In genomic region chr4:140779803-140780397, GRCm38 (mm10) we compare ENCODE assay signal across 8 mouse cellular contexts. TPM values are rescaled to one million over a fixed set of nuclear protein-coding genes. Genes with fewer than 3 reads are reported as not detected.
DNase-seq lines count a peak whose midpoint lies in the region; ATAC-seq and TF ChIP-seq lines count a peak whose summit lies in the region.

No protein-coding gene starts in this region.

- ATAC-seq in heart, embryonic 13.5 days (ENCODE audit: extremely low read depth, insufficient number of reproducible peaks, low FRiP score, low TSS enrichment) = 0 out of 2 replicates have a peak, but pooled peaks have one; percentile 28
- ATAC-seq in liver, embryonic 15.5 days (ENCODE audit: insufficient read depth) = peak; percentile 38; the same call in 1 of the 2 replicates
- ATAC-seq in monocyte, adult 5-6 weeks (replicated peaks; ENCODE audit: insufficient number of reproducible peaks, low FRiP score, low TSS enrichment, poor library complexity, severe bottlenecking) = no peak

- TF ChIP-seq CTCF in left cerebral cortex, adult 2 months (IDR thresholded peaks at IDR 0.05) = no peak

- no peaks in the 10 kb centered on the region for H3K36me3 ChIP-seq in heart, embryonic 13.5 days
- H3K36me3 ChIP-seq in liver, embryonic 15.5 days (replicated peaks) = no peaks in the 10 kb centered on the region

- H3K27ac ChIP-seq in heart, embryonic 13.5 days (replicated peaks) = peak overlapping the region; percentile 51
- H3K27ac ChIP-seq in liver, embryonic 15.5 days (replicated peaks) = peak overlapping the region; percentile 11; the same call in 1 of the 2 replicates
- H3K27ac ChIP-seq in left cerebral cortex, adult 2 months = no peak overlapping the region

- intact Hi-C loops in left cerebral cortex, adult 2 months (cut with DNase I) = no loop called here

- no peaks in the 10 kb centered on the region for H3K27me3 ChIP-seq in heart, embryonic 13.5 days (replicated peaks)
- H3K27me3 ChIP-seq in liver, embryonic 15.5 days = no peaks in the 10 kb centered on the region

- peak overlapping the region; percentile 4 for H3K4me2 ChIP-seq in heart, embryonic 13.5 days
- H3K4me2 ChIP-seq in liver, embryonic 15.5 days = peak overlapping the region; percentile 6; the same call in 1 of the 2 replicates

- DNase-seq in layer of hippocampus, adult 11-12 months (ENCODE audit: low spot score) = peak; percentile 11
- no peak for DNase-seq in layer of hippocampus, postnatal 25 days (ENCODE audit: extremely low spot score in 1 of 2, low spot score in 1 of 2)
- DNase-seq in adrenal gland, postnatal 4 days (ENCODE audit: low spot score in 2 of 2) = peak; percentile 39 to 52
- no peak for DNase-seq in left cerebral cortex, adult 2 months (ENCODE audit: extremely low spot score in 1 of 2, low spot score in 2 of 2)
- no peak for DNase-seq in testis, postnatal 10 days (ENCODE audit: low spot score)

- no peak overlapping the region for H3K4me3 ChIP-seq in heart, embryonic 13.5 days
- H3K4me3 ChIP-seq in liver, embryonic 15.5 days (replicated peaks) = no peak overlapping the region
- no peak overlapping the region for H3K4me3 ChIP-seq in left cerebral cortex, adult 2 months

- peaks cover 9% of the 10 kb centered on the region for H3K4me1 ChIP-seq in heart, embryonic 13.5 days
- H3K4me1 ChIP-seq in liver, embryonic 15.5 days (replicated peaks) = peaks cover 1% of the 10 kb centered on the region; the same call in 1 of the 2 replicates

- no peak overlapping the region for H3K9ac ChIP-seq in heart, embryonic 13.5 days
- no peak overlapping the region for H3K9ac ChIP-seq in liver, embryonic 15.5 days

- WGBS in heart, embryonic 13.5 days = 14% methylated on average over 19 of the region's 19 CpGs
- WGBS in liver, embryonic 15.5 days (ENCODE audit: insufficient replicate concordance) = 40% methylated on average over 19 of the region's 19 CpGs

- H3K9me3 ChIP-seq in heart, embryonic 13.5 days = peaks cover 3% of the 10 kb centered on the region; the same call in 1 of the 2 replicates
- no peaks in the 10 kb centered on the region for H3K9me3 ChIP-seq in liver, embryonic 15.5 days (replicated peaks)

RNA-seq across cellular contexts. Expression of gene Padi4, which starts 5.9 kb away (rescaled TPM):
- total RNA-seq in layer of hippocampus, postnatal 25 days (2021) = not detected
- 1 to 10 TPM; 1.4 to 2.7 TPM for total RNA-seq in adrenal gland, postnatal 4 days (2021)
- polyA plus RNA-seq in heart, embryonic 13.5 days (2015; fragmentation: Nextera tagmentation; extraction: Ambion mirVana) = 2.1 and 2.4 TPM in 2 replicates
- 2.8 and 4.1 TPM in 2 replicates for polyA plus RNA-seq in liver, embryonic 15.5 days (2015; fragmentation: Nextera tagmentation; extraction: Ambion mirVana)
- total RNA-seq in monocyte, adult 5-6 weeks (2017) = 5.7 to 16.3 TPM (median 13.0 TPM) in 3 replicates
- total RNA-seq in left cerebral cortex, adult 2 months (2021) = under 1 TPM in 1 of 2 experiments, not detected in 1; 0.14 TPM

RNA-seq across cellular contexts. Expression of gene Padi3, which starts 30.5 kb away (rescaled TPM):
- not detected for total RNA-seq in layer of hippocampus, postnatal 25 days (2021)
- not detected for total RNA-seq in adrenal gland, postnatal 4 days (2021)
- 0.24 and 0.25 TPM in 2 replicates for polyA plus RNA-seq in heart, embryonic 13.5 days (2015; fragmentation: Nextera tagmentation; extraction: Ambion mirVana)
- 0.12 and 0.17 TPM in 2 replicates for polyA plus RNA-seq in liver, embryonic 15.5 days (2015; fragmentation: Nextera tagmentation; extraction: Ambion mirVana)
- total RNA-seq in monocyte, adult 5-6 weeks (2017) = not detected in 3 replicates
- total RNA-seq in left cerebral cortex, adult 2 months (2021) = not detected

RNA-seq across cellular contexts. Expression of gene Padi6, which starts 37.5 kb away (rescaled TPM):
- total RNA-seq in layer of hippocampus, postnatal 25 days (2021) = not detected
- total RNA-seq in adrenal gland, postnatal 4 days (2021) = under 1 TPM in 1 of 2 experiments, not detected in 1; 0.73 TPM
- polyA plus RNA-seq in heart, embryonic 13.5 days (2015; fragmentation: Nextera tagmentation; extraction: Ambion mirVana) = not detected in 2 replicates
- polyA plus RNA-seq in liver, embryonic 15.5 days (2015; fragmentation: Nextera tagmentation; extraction: Ambion mirVana) = not detected in 2 replicates
- not detected in 3 replicates for total RNA-seq in monocyte, adult 5-6 weeks (2017)
- total RNA-seq in left cerebral cortex, adult 2 months (2021) = not detected

Comparison
In these comparisons a context has a peak if more than half of its experiments do, and no peak if none do; other contexts are left out.
1. DNase-seq: peak in layer of hippocampus, adult 11-12 months (single experiment) and adrenal gland, postnatal 4 days (2 of 2); none in layer of hippocampus, postnatal 25 days (0 of 2), left cerebral cortex, adult 2 months (0 of 2) and testis, postnatal 10 days (single experiment).